Mouse (Mus musculus): ENCODE results near the gene Tmem131.

- TF ChIP-seq UBTF (IDR thresholded peaks at IDR 0.05; ENCODE audit: low read depth, low read length), result no peak
- no peak for TF ChIP-seq HCFC1 (IDR thresholded peaks at IDR 0.05; ENCODE audit: low read depth, low read length)
- TF ChIP-seq CTCF (conservative IDR thresholded peaks at IDR 0.05 in 1 of 2, IDR thresholded peaks at IDR 0.05 in 1 of 2; ENCODE audit: low read depth in 2 of 2, low read length in 2 of 2), result no peak
- TF ChIP-seq JUND (conservative IDR thresholded peaks at IDR 0.05; ENCODE audit: low read depth, low read length), result no peak
- TF ChIP-seq POLR2A (IDR thresholded peaks at IDR 0.05; ENCODE audit: low read depth, low read length), result no peak
- no peak for TF ChIP-seq MYC (IDR thresholded peaks at IDR 0.05; ENCODE audit: low read depth, low read length)
- no peak for TF ChIP-seq CHD1 (IDR thresholded peaks at IDR 0.05; ENCODE audit: low read depth, low read length)
- no peak for TF ChIP-seq USF1 (IDR thresholded peaks at IDR 0.05; ENCODE audit: low read depth, low read length)
- TF ChIP-seq MAZ (IDR thresholded peaks at IDR 0.05; ENCODE audit: low read depth, low read length), result no peak
- no peak for TF ChIP-seq MAFK (IDR thresholded peaks at IDR 0.05; ENCODE audit: insufficient replicate concordance, low read length)
- no peak for TF ChIP-seq POLR2AphosphoS2 (IDR thresholded peaks at IDR 0.05; ENCODE audit: low read depth, low read length)
- TF ChIP-seq MXI1 (IDR thresholded peaks at IDR 0.05; ENCODE audit: low read depth, low read length), result no peak
- TF ChIP-seq E2F4 (IDR thresholded peaks at IDR 0.05; ENCODE audit: insufficient replicate concordance, low read depth, low read length), result no peak
Observed at GRCm38 (mm10) chr1:36766431-36767205, 176.8 kb downstream of the Tmem131 start.

Measured in CH12.LX (cell line).